ENCODE assay signal across 9 mouse cellular contexts in genomic region chrX:150547239-150547638, GRCm38 (mm10). TPM values are rescaled to one million over a fixed set of nuclear protein-coding genes. Genes with fewer than 3 reads are reported as not detected.
A peak's percentile ranks its signal among the peaks of the same experiment; 100 is the strongest.
DNase-seq lines count a peak whose midpoint lies in the region.
"Had no signal": no experiment of that assay in that cellular context is flagged by ENCODE, and none has a peak within 500 bp of the region (broad histone marks: within the 10 kb centered on the region; RNA-seq: fewer than 3 reads in every experiment).

Gene Alas2 (plus strand): TSS chrX:150547375.

- 25% methylated on average over 5 of the region's 5 CpGs for WGBS in heart, embryonic 10.5 days

- H3K4me3 ChIP-seq in heart, embryonic 10.5 days: 0 out of 2 replicates have a peak within 1 kb of the TSS, but pooled peaks have one; percentile 5

- H3K9me3 ChIP-seq in heart, embryonic 10.5 days: no peaks in the 10 kb centered on the region

- H3K4me1 ChIP-seq in heart, embryonic 10.5 days: no peaks in the 10 kb centered on the region

- peak within 1 kb of the TSS; percentile 29; the same call in 1 of the 2 replicates for H3K27ac ChIP-seq in heart, embryonic 10.5 days

- DNase-seq in heart, adult 18-20 months: no peak
- no peak for DNase-seq in heart, adult 9 months (ENCODE audit: low spot score in 2 of 2)
- DNase-seq in adrenal gland, adult 2 months: no peak
- DNase-seq in heart, embryonic 10.5 days (ENCODE audit: low spot score): no peak
- peak; percentile 84 for DNase-seq in liver
- DNase-seq in left cerebral cortex, adult 11 months (ENCODE audit: low spot score): no peak
- DNase-seq in urinary bladder, adult 18-20 months (ENCODE audit: low spot score in 2 of 2): no peak
- no peak for DNase-seq in c-Kit-positive CD71-positive TER-119-positive erythroid progenitor cells, embryonic 14.5 days (ENCODE audit: low spot score)
- DNase-seq: cerebellum, adult 2 months had no signal

- H3K27me3 ChIP-seq in heart, embryonic 10.5 days (ENCODE audit: insufficient read depth, poor library complexity, severe bottlenecking): no peaks in the 10 kb centered on the region

- H3K36me3 ChIP-seq in heart, embryonic 10.5 days: peaks cover 14% of the 10 kb centered on the region

RNA-seq across cellular contexts. Expression of gene Alas2, which starts in this region (rescaled TPM):
- 100 to 1,000 TPM; 100 to 122 TPM for total RNA-seq in heart, adult 18-20 months (2021)
- total RNA-seq in adrenal gland, adult 2 months (2021): 10 to 100 TPM; 24.8 to 27.5 TPM
- 2.2 and 3.6 TPM in 2 replicates for polyA plus RNA-seq in adrenal gland, adult 2 months (2012; rRNA removed)
- 143 and 161 TPM in 2 replicates for polyA plus RNA-seq in heart, embryonic 10.5 days (2016; fragmentation: Nextera tagmentation; extraction: Ambion mirVana)

Comparison
In these comparisons a context has a peak if more than half of its experiments do, and no peak if none do; other contexts are left out.
1. RNA of gene Alas2 (polyA plus RNA-seq): 143 to 161 TPM in heart, embryonic 10.5 days; 2.2 to 3.6 TPM in adrenal gland, adult 2 months; every median in the first group is over 10 times any median in the second.